Mouse (Mus musculus) ovary, postnatal 36 days (tissue): ENCODE results near the gene Ifnab.
A peak's percentile ranks its signal among the peaks of the same experiment; 100 is the strongest.

Experiments used
- DNase-seq: peaks from one replicate; pipeline ENCODE4 v3.0.0; 2022; ENCODE audit warnings: low spot score, mixed read lengths

Gene Ifnab

GRCm38 (mm10) chr4:88691259-88691658, at the start of gene Ifnab:
TSS of gene Ifnab (minus strand) at chr4:88691359.
- no peak for DNase-seq

- no peak for DNase-seq
Measured at GRCm38 (mm10) chr4:88739036-88739435, 47.9 kb upstream of the Ifnab start.

GRCm38 (mm10) chr4:88738480-88738879, 47.3 kb upstream of the Ifnab start:
- peak; percentile 60 for DNase-seq

GRCm38 (mm10) chr4:88727324-88727723, 36.2 kb upstream of the Ifnab start:
- DNase-seq = no peak

GRCm38 (mm10) chr4:88726727-88727126, 35.6 kb upstream of the Ifnab start:
- DNase-seq = no peak

GRCm38 (mm10) chr4:88723497-88724090, 32.4 kb upstream of the Ifnab start:
- no peak for DNase-seq

GRCm38 (mm10) chr4:88721791-88722721, 30.9 kb upstream of the Ifnab start, which contains the start of the genes Gm26566 and Klhl9:
TSS of gene Gm26566 (plus strand) at chr4:88721805.
TSS of gene Klhl9 (minus strand) at chr4:88722465.
- DNase-seq = peak; percentile 92

GRCm38 (mm10) chr4:88718715-88719114, 27.6 kb upstream of the Ifnab start:
- DNase-seq = no peak

- DNase-seq = no peak
Measured at GRCm38 (mm10) chr4:88715059-88715458, 23.9 kb upstream of the Ifnab start.

- DNase-seq = no peak
Measured at GRCm38 (mm10) chr4:88714281-88714680, 23.1 kb upstream of the Ifnab start.

GRCm38 (mm10) chr4:88707128-88707826, 16.1 kb upstream of the Ifnab start:
- no peak for DNase-seq

GRCm38 (mm10) chr4:88705924-88706323, 14.8 kb upstream of the Ifnab start:
- DNase-seq = no peak

GRCm38 (mm10) chr4:88699301-88699700, 8.1 kb upstream of the Ifnab start:
- no peak for DNase-seq

- DNase-seq = no peak
Measured at GRCm38 (mm10) chr4:88698781-88699180, 7.6 kb upstream of the Ifnab start.

- DNase-seq = no peak
Measured at GRCm38 (mm10) chr4:88697753-88698152, 6.6 kb upstream of the Ifnab start.

- no peak for DNase-seq
Measured at GRCm38 (mm10) chr4:88697108-88697507, 5.9 kb upstream of the Ifnab start.

- peak; percentile 58 for DNase-seq
Measured at GRCm38 (mm10) chr4:88696237-88696884, 5.2 kb upstream of the Ifnab start.

- DNase-seq = no peak
Measured at GRCm38 (mm10) chr4:88693392-88693791, 2.2 kb upstream of the Ifnab start.

- no peak for DNase-seq
Measured at GRCm38 (mm10) chr4:88692537-88692936, 1.4 kb upstream of the Ifnab start.

- no peak for DNase-seq
Measured at GRCm38 (mm10) chr4:88683812-88684211, 7.3 kb downstream of the Ifnab start, which contains the start of gene Ifna2. TSS of gene Ifna2 (minus strand) at chr4:88683912.

- DNase-seq = no peak
Measured at GRCm38 (mm10) chr4:88681353-88681752, 9.8 kb downstream of the Ifnab start.

GRCm38 (mm10) chr4:88680362-88680761, 10.8 kb downstream of the Ifnab start:
- DNase-seq = no peak
